Mouse (Mus musculus): Measurements from ENCODE around the gene Pla2g7. TPM values are rescaled to one million over a fixed set of nuclear protein-coding genes. Genes with fewer than 3 reads are reported as not detected.

Gene Pla2g7
- polyA plus RNA-seq, 1 experiment from 2014 or later, result 51.2 TPM

GRCm38 (mm10) chr17:43567593-43567991 is 306 bp upstream of the Pla2g7 start:
- 4% methylated on average over 12 of the region's 12 CpGs for WGBS
- peak; percentile 61; the same call in 1 of the 2 replicates for ATAC-seq
- Histone ChIP-seq H3K4me2 (ENCODE audit: low read length) (peak overlapping the region; percentile 78), H3K4me3 (ENCODE audit: low read depth, low read length) (peak overlapping the region; percentile 47), H3K27ac (ENCODE audit: low read length) (no peak overlapping the region), H3K9me3 (replicated peaks; ENCODE audit: control insufficient read depth, low read length, poor library complexity, severe bottlenecking) (no peaks in the 10 kb centered on the region), H3K27me3 (ENCODE audit: control insufficient read depth, insufficient read depth, low read depth, low read length) (no peaks in the 10 kb centered on the region; the same call in 1 of the 2 replicates), H3K9ac (ENCODE audit: low read depth, low read length) (0 out of 2 replicates have a peak overlapping the region, but pooled peaks have one; percentile 69), H3K36me3 (ENCODE audit: control insufficient read depth, insufficient read depth, low read length) (no peaks in the 10 kb centered on the region), H3K4me1 (ENCODE audit: control insufficient read depth, insufficient read depth, low read length) (peaks cover 3% of the 10 kb centered on the region)

DNA sequence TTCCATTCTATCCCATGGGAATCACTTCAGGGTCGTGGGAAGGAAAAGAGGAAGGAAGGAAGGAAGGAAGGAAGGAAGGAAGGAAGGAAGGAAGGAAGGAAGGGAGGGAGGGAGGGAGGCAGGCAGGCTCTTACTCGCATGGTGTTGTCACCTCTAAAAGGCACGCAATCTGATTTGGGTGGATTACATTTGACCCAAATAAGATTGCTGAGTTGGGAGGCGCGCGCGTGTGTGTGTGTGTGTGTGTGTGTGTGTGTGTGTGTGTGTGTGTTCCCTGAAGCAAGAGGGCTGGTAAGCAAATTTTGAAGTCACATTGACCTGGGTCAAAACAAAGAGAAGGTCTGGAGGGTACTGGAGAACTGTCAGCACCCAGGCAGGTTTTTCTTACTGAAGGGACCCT is 1.4 kb downstream of the Pla2g7 start:
- H3K36me3 ChIP-seq (ENCODE audit: control insufficient read depth, insufficient read depth, low read length), result no peaks in the 10 kb centered on the region
- no peaks in the 10 kb centered on the region for H3K9me3 ChIP-seq (replicated peaks; ENCODE audit: control insufficient read depth, low read length, poor library complexity, severe bottlenecking)
- no peak overlapping the region for H3K9ac ChIP-seq (ENCODE audit: low read depth, low read length)
- no peak overlapping the region for H3K27ac ChIP-seq (ENCODE audit: low read length)
- peaks cover 3% of the 10 kb centered on the region for H3K4me1 ChIP-seq (ENCODE audit: control insufficient read depth, insufficient read depth, low read length)
- H3K4me3 ChIP-seq (ENCODE audit: low read depth, low read length), result no peak overlapping the region
- ATAC-seq, result no peak
- H3K4me2 ChIP-seq (ENCODE audit: low read length), result no peak overlapping the region
- 52% methylated on average over 7 of the region's 7 CpGs for WGBS
- H3K27me3 ChIP-seq (ENCODE audit: control insufficient read depth, insufficient read depth, low read depth, low read length), result no peaks in the 10 kb centered on the region; the same call in 1 of the 2 replicates

- Histone ChIP-seq H3K27ac (ENCODE audit: low read length) (no peak overlapping the region), H3K9me3 (replicated peaks; ENCODE audit: control insufficient read depth, low read length, poor library complexity, severe bottlenecking) (no peaks in the 10 kb centered on the region), H3K9ac (ENCODE audit: low read depth, low read length) (no peak overlapping the region), H3K4me1 (ENCODE audit: control insufficient read depth, insufficient read depth, low read length) (no peaks in the 10 kb centered on the region; the same call in 1 of the 2 replicates), H3K4me2 (ENCODE audit: low read length) (no peak overlapping the region), H3K27me3 (ENCODE audit: control insufficient read depth, insufficient read depth, low read depth, low read length) (no peaks in the 10 kb centered on the region; the same call in 1 of the 2 replicates), H3K4me3 (ENCODE audit: low read depth, low read length) (no peak overlapping the region), H3K36me3 (ENCODE audit: control insufficient read depth, insufficient read depth, low read length) (no peaks in the 10 kb centered on the region)
- ATAC-seq, result no peak
- 12% methylated on average over 3 of the region's 3 CpGs for WGBS
These were observed 5.8 kb downstream of the Pla2g7 start for GRCm38 (mm10) chr17:43573624-43574073.

DNA sequence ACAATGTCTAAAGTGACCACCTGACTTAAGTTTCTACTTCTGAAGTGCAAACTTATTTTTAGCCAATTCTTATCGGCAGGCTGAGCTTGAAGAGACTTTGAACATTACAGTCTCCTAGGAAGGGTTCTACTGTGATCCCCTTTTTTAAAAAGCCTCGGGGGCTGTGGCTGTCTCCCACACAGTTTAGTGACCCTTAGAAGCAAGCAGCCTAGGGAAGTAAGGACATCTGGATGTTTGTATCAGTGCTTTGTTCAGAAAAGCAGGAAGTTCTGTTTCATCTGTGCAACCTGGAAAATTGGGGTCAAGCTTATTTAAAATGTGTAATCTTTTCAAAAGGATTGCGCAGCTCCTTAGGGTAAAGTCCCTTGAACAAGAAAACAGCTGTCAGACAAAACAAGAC is 12.6 kb downstream of the Pla2g7 start:
- H3K4me2 ChIP-seq (ENCODE audit: low read length), result peak overlapping the region; percentile 19
- H3K36me3 ChIP-seq (ENCODE audit: control insufficient read depth, insufficient read depth, low read length), result no peaks in the 10 kb centered on the region
- WGBS, result 28% methylated on average over 3 of the region's 3 CpGs
- no peak overlapping the region for H3K4me3 ChIP-seq (ENCODE audit: low read depth, low read length)
- H3K4me1 ChIP-seq (ENCODE audit: control insufficient read depth, insufficient read depth, low read length), result peaks cover 7% of the 10 kb centered on the region; the same call in 1 of the 2 replicates
- no peaks in the 10 kb centered on the region for H3K9me3 ChIP-seq (replicated peaks; ENCODE audit: control insufficient read depth, low read length, poor library complexity, severe bottlenecking)
- no peak overlapping the region for H3K27ac ChIP-seq (ENCODE audit: low read length)
- H3K27me3 ChIP-seq (ENCODE audit: control insufficient read depth, insufficient read depth, low read depth, low read length), result no peaks in the 10 kb centered on the region
- H3K9ac ChIP-seq (ENCODE audit: low read depth, low read length), result no peak overlapping the region
- peak; percentile 51; the same call in 1 of the 2 replicates for ATAC-seq

DNA sequence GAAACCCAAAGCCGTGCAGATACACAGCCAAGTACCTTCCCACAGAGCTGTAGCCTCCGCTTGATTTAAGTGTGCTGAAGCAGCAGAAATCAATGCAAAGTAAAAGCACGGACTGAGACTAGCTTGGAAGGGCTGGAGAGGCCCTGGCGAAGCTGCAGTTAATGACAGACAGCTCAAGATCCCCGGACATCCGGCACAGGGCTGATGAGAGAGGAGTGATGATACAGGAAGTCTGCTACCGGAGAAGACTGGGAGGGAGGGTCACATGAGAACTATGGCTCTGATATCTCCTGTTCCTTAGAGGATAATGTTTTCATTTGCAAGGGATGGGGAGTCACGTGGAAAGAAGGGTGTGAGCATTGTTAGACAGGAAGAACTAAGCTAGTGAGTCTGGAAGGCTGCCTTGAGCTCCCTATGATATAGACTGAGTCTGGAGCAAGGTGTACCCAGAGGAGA is 13.1 kb downstream of the Pla2g7 start:
- H3K4me3 ChIP-seq (ENCODE audit: low read depth, low read length), result no peak overlapping the region
- ATAC-seq, result peak; percentile 77
- H3K4me1 ChIP-seq (ENCODE audit: control insufficient read depth, insufficient read depth, low read length), result peaks cover 7% of the 10 kb centered on the region; the same call in 1 of the 2 replicates
- no peak overlapping the region for H3K27ac ChIP-seq (ENCODE audit: low read length)
- H3K4me2 ChIP-seq (ENCODE audit: low read length), result peak overlapping the region; percentile 19
- H3K9ac ChIP-seq (ENCODE audit: low read depth, low read length), result no peak overlapping the region
- H3K27me3 ChIP-seq (ENCODE audit: control insufficient read depth, insufficient read depth, low read depth, low read length), result no peaks in the 10 kb centered on the region
- 14% methylated on average over 8 of the region's 8 CpGs for WGBS
- H3K9me3 ChIP-seq (replicated peaks; ENCODE audit: control insufficient read depth, low read length, poor library complexity, severe bottlenecking), result no peaks in the 10 kb centered on the region
- no peaks in the 10 kb centered on the region for H3K36me3 ChIP-seq (ENCODE audit: control insufficient read depth, insufficient read depth, low read length)

- Histone ChIP-seq H3K4me3 (ENCODE audit: low read depth, low read length) (no peak overlapping the region), H3K9me3 (replicated peaks; ENCODE audit: control insufficient read depth, low read length, poor library complexity, severe bottlenecking) (no peaks in the 10 kb centered on the region), H3K27me3 (ENCODE audit: control insufficient read depth, insufficient read depth, low read depth, low read length) (no peaks in the 10 kb centered on the region), H3K4me2 (ENCODE audit: low read length) (no peak overlapping the region), H3K36me3 (ENCODE audit: control insufficient read depth, insufficient read depth, low read length) (no peaks in the 10 kb centered on the region), H3K4me1 (ENCODE audit: control insufficient read depth, insufficient read depth, low read length) (peaks cover 7% of the 10 kb centered on the region; the same call in 1 of the 2 replicates), H3K27ac (ENCODE audit: low read length) (no peak overlapping the region), H3K9ac (ENCODE audit: low read depth, low read length) (no peak overlapping the region)
- 90% methylated on average over 7 of the region's 7 CpGs for WGBS
- ATAC-seq, result no peak
These were observed 16.9 kb downstream of the Pla2g7 start for GRCm38 (mm10) chr17:43584771-43585170.

GRCm38 (mm10) chr17:43587278-43587677 is 19.4 kb downstream of the Pla2g7 start:
- WGBS, result 96% methylated on average over 2 of the region's 2 CpGs
- no peaks in the 10 kb centered on the region for H3K27me3 ChIP-seq (ENCODE audit: control insufficient read depth, insufficient read depth, low read depth, low read length)
- H3K27ac ChIP-seq (ENCODE audit: low read length), result no peak overlapping the region
- ATAC-seq, result no peak
- no peak overlapping the region for H3K4me2 ChIP-seq (ENCODE audit: low read length)
- no peak overlapping the region for H3K9ac ChIP-seq (ENCODE audit: low read depth, low read length)
- no peak overlapping the region for H3K4me3 ChIP-seq (ENCODE audit: low read depth, low read length)
- no peaks in the 10 kb centered on the region for H3K36me3 ChIP-seq (ENCODE audit: control insufficient read depth, insufficient read depth, low read length)
- no peaks in the 10 kb centered on the region for H3K9me3 ChIP-seq (replicated peaks; ENCODE audit: control insufficient read depth, low read length, poor library complexity, severe bottlenecking)
- H3K4me1 ChIP-seq (ENCODE audit: control insufficient read depth, insufficient read depth, low read length), result no peaks in the 10 kb centered on the region

DNA sequence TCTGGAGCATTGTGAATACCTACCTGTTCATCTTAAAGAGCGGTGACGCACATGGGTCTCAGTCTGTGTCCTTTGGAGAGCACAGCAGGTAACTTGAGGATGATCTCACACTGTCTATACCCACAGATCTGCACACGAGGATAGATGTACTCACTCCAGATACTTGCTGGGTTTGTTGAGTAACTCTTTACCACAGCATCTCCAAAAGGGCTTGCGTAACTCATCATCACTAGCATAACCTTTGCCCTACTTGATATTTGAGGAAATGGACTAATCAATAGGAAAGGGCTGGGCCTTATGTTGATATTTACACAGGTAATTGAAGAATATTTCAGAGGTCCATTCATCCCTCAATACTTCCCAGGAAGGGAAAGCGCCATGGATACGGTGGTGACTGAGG is 21.9 kb downstream of the Pla2g7 start:
- Histone ChIP-seq H3K9ac (ENCODE audit: low read depth, low read length) (no peak overlapping the region), H3K27ac (ENCODE audit: low read length) (no peak overlapping the region), H3K4me3 (ENCODE audit: low read depth, low read length) (no peak overlapping the region), H3K36me3 (ENCODE audit: control insufficient read depth, insufficient read depth, low read length) (no peaks in the 10 kb centered on the region), H3K27me3 (ENCODE audit: control insufficient read depth, insufficient read depth, low read depth, low read length) (no peaks in the 10 kb centered on the region), H3K9me3 (replicated peaks; ENCODE audit: control insufficient read depth, low read length, poor library complexity, severe bottlenecking) (no peaks in the 10 kb centered on the region), H3K4me1 (ENCODE audit: control insufficient read depth, insufficient read depth, low read length) (no peaks in the 10 kb centered on the region), H3K4me2 (ENCODE audit: low read length) (no peak overlapping the region)
- 95% methylated on average over 6 of the region's 6 CpGs for WGBS
- no peak for ATAC-seq

GRCm38 (mm10) chr17:43590531-43590930 is 22.6 kb downstream of the Pla2g7 start:
- Histone ChIP-seq H3K27me3 (ENCODE audit: control insufficient read depth, insufficient read depth, low read depth, low read length) (no peaks in the 10 kb centered on the region), H3K27ac (ENCODE audit: low read length) (no peak overlapping the region), H3K9ac (ENCODE audit: low read depth, low read length) (no peak overlapping the region), H3K4me3 (ENCODE audit: low read depth, low read length) (no peak overlapping the region), H3K36me3 (ENCODE audit: control insufficient read depth, insufficient read depth, low read length) (no peaks in the 10 kb centered on the region), H3K4me1 (ENCODE audit: control insufficient read depth, insufficient read depth, low read length) (no peaks in the 10 kb centered on the region), H3K4me2 (ENCODE audit: low read length) (no peak overlapping the region), H3K9me3 (replicated peaks; ENCODE audit: control insufficient read depth, low read length, poor library complexity, severe bottlenecking) (no peaks in the 10 kb centered on the region)
- ATAC-seq, result no peak
- 68% methylated on average over 5 of the region's 5 CpGs for WGBS
